In genomic region chr12:57068607-57069006, GRCm38 (mm10) we compare ENCODE assay signal across 33 mouse cellular contexts.
DNase-seq lines count a peak whose midpoint lies in the region; ATAC-seq and TF ChIP-seq lines count a peak whose summit lies in the region.
"Had no signal": no experiment of that assay in that cellular context is flagged by ENCODE, and none has a peak within 500 bp of the region (broad histone marks: within the 10 kb centered on the region; RNA-seq: fewer than 3 reads in every experiment).

No protein-coding gene starts in this region.

- H3K9ac ChIP-seq in kidney, postnatal 0 days (ENCODE audit: low read depth, low read length), result no peak overlapping the region
- no peak overlapping the region for H3K9ac ChIP-seq in neural tube, embryonic 14.5 days (replicated peaks; ENCODE audit: low read depth, low read length)
- H3K9ac ChIP-seq: embryonic facial prominence, embryonic 12.5 days; heart, embryonic 15.5 days; liver, embryonic 14.5 days had no signal

- H3K4me2 ChIP-seq in kidney, postnatal 0 days (ENCODE audit: low read length), result no peak overlapping the region
- no peak overlapping the region for H3K4me2 ChIP-seq in neural tube, embryonic 14.5 days (ENCODE audit: low read depth, low read length)
- H3K4me2 ChIP-seq: embryonic facial prominence, embryonic 12.5 days; heart, embryonic 15.5 days had no signal

- no peak for TF ChIP-seq CTCF in kidney, postnatal 0 days (IDR thresholded peaks at IDR 0.05; ENCODE audit: low read depth)

- DNase-seq in embryo, embryonic 10 days (ENCODE audit: low spot score), result peak; percentile 35
- DNase-seq in embryo, embryonic 9.5 days (ENCODE audit: extremely low spot score), result no peak
- peak; percentile 19 for DNase-seq in kidney, postnatal 0 days (ENCODE audit: low spot score)
- no peak for DNase-seq in kidney, adult 8-10 months
- DNase-seq in embryo, embryonic 11.5 days (ENCODE audit: low read depth, low spot score), result peak; percentile 46
- no peak for DNase-seq in ovary, postnatal 14 days (ENCODE audit: low spot score)
- DNase-seq in cerebellum, adult 8-10 months, result no peak
- DNase-seq: adrenal gland, adult 2 months; adrenal gland, postnatal 36 days; cerebellum, adult 9-10 months; cerebellum, postnatal 36 days; gastrocnemius, postnatal 14 days; heart, adult 11 months; kidney, adult 9 months; kidney, postnatal 36 days; liver; lung, adult 2 months; lung, postnatal 10 days; thymus, postnatal 25 days had no signal

- 23% methylated on average over 5 of the region's 5 CpGs for WGBS in kidney, postnatal 0 days
- 13% methylated on average over 5 of the region's 5 CpGs for WGBS in neural tube, embryonic 14.5 days

- no peak for ATAC-seq in kidney, postnatal 0 days (replicated peaks; ENCODE audit: low FRiP score, low read depth)
- ATAC-seq in neural tube, embryonic 14.5 days (ENCODE audit: low read depth), result peak; percentile 79; the same call in 1 of the 2 replicates
- ATAC-seq: activated CD4-positive, CD25-positive, alpha-beta regulatory T cell, adult 4 months; forebrain, embryonic 14.5 days; intestine, embryonic 16.5 days; midbrain, embryonic 16.5 days had no signal

- no peaks in the 10 kb centered on the region for H3K9me3 ChIP-seq in kidney, postnatal 0 days (replicated peaks; ENCODE audit: low read length)
- H3K9me3 ChIP-seq in neural tube, embryonic 14.5 days (ENCODE audit: control insufficient read depth, low read length), result no peaks in the 10 kb centered on the region
- H3K9me3 ChIP-seq: embryonic facial prominence, embryonic 12.5 days; heart, embryonic 10.5 days; heart, embryonic 15.5 days; midbrain, embryonic 10.5 days had no signal

- H3K4me1 ChIP-seq in kidney, postnatal 0 days (replicated peaks; ENCODE audit: insufficient read depth, low read length), result no peaks in the 10 kb centered on the region
- no peaks in the 10 kb centered on the region for H3K4me1 ChIP-seq in neural tube, embryonic 14.5 days (ENCODE audit: control insufficient read depth, insufficient read depth, low read length)
- H3K4me1 ChIP-seq: embryonic facial prominence, embryonic 12.5 days; heart, embryonic 10.5 days; heart, embryonic 15.5 days had no signal

- H3K4me3 ChIP-seq in kidney, postnatal 0 days (replicated peaks; ENCODE audit: low read depth, low read length), result no peak overlapping the region
- no peak overlapping the region for H3K4me3 ChIP-seq in neural tube, embryonic 14.5 days (ENCODE audit: low read depth, low read length)
- H3K4me3 ChIP-seq: embryonic facial prominence, embryonic 12.5 days; heart, embryonic 10.5 days; heart, embryonic 15.5 days; layer of hippocampus, adult 2 months; midbrain, embryonic 10.5 days; myocyte had no signal

- no peak overlapping the region for H3K27ac ChIP-seq in kidney, postnatal 0 days
- H3K27ac ChIP-seq in neural tube, embryonic 14.5 days (ENCODE audit: low read depth, low read length), result no peak overlapping the region
- H3K27ac ChIP-seq: embryonic facial prominence, embryonic 12.5 days; heart, embryonic 10.5 days; heart, embryonic 15.5 days; layer of hippocampus, adult 2 months; liver, embryonic 14.5 days; macrophage; midbrain, embryonic 10.5 days had no signal

- no peaks in the 10 kb centered on the region for H3K27me3 ChIP-seq in kidney, postnatal 0 days (ENCODE audit: insufficient read depth, low read length)
- no peaks in the 10 kb centered on the region for H3K27me3 ChIP-seq in neural tube, embryonic 14.5 days (ENCODE audit: control insufficient read depth, insufficient read depth, low read length)
- H3K27me3 ChIP-seq: CH12.LX; embryonic facial prominence, embryonic 12.5 days; heart, embryonic 15.5 days had no signal

- no peaks in the 10 kb centered on the region for H3K36me3 ChIP-seq in kidney, postnatal 0 days (ENCODE audit: insufficient read depth, low read length)
- H3K36me3 ChIP-seq in neural tube, embryonic 14.5 days (ENCODE audit: control insufficient read depth, insufficient read depth, low read length), result no peaks in the 10 kb centered on the region
- H3K36me3 ChIP-seq: embryonic facial prominence, embryonic 12.5 days; heart, embryonic 10.5 days; heart, embryonic 15.5 days; midbrain, embryonic 10.5 days had no signal

Comparison
In these comparisons a context has a peak if more than half of its experiments do, and no peak if none do; other contexts are left out.
1. DNase-seq: peak in embryo, embryonic 10 days (single experiment), kidney, postnatal 0 days (single experiment) and embryo, embryonic 11.5 days (single experiment); none in embryo, embryonic 9.5 days (single experiment), kidney, adult 8-10 months (0 of 2), ovary, postnatal 14 days (single experiment) and cerebellum, adult 8-10 months (single experiment).